Mouse (Mus musculus): Measurements from ENCODE around the gene Zbtb9. TPM values are rescaled to one million over a fixed set of nuclear protein-coding genes. Genes with fewer than 3 reads are reported as not detected.

Gene Zbtb9
- total and polyA plus RNA-seq, 3 experiments, result 10.7 to 13.4 TPM; not detected in 1

DNA sequence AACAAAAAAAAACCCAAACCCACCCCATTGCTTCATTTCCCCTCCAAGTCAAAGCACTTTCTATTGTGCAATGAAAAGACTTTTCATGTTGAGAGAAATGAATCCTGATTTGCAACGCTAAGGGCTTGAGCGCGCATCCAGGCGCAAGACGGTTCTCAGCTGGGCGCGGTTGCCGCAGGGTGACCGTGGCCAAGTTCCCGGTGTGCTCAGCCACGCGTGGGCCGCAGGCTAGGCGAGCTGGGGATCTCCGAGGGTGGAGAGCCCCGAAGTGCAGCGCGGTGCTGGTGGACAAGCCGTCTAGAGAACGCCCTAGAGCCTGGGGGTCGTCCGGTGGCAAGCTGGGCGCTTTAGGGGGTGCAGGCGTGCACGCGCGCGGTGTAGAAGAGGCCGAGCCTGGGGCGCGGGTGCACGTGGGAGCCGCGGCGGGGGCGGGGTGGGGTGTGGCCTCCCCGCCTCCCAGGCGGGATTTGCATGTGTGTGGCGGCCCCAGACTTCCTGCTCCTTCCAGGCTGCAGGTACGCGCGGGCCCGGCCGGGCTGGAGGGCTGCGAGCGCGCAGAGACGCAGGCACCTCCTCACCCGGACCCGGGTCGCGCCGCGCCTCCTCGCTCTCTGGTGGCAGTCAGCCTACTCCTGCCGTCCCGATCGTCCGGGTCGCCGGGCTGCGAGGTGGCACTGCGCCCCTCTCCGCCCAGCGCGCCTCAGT, 84.0 kb downstream of the Zbtb9 start, which contains the start of gene Itpr3 (continued):
- TF ChIP-seq MAX (IDR thresholded peaks at IDR 0.05; ENCODE audit: low read length) (no peak), MAZ (IDR thresholded peaks at IDR 0.05; ENCODE audit: low read depth, low read length) (peak; percentile 21; the same call in 1 of the 2 replicates), MAFK (IDR thresholded peaks at IDR 0.05; ENCODE audit: borderline replicate concordance, low read depth, low read length) (no peak), TAL1 (IDR thresholded peaks at IDR 0.05; ENCODE audit: low read length) (no peak), RAD21 (IDR thresholded peaks at IDR 0.05; ENCODE audit: low read depth, low read length) (no peak), RCOR1 (IDR thresholded peaks at IDR 0.05; ENCODE audit: low read depth, low read length) (no peak), TCF12 (IDR thresholded peaks at IDR 0.05; ENCODE audit: low read depth, low read length) (peak; percentile 41; the same call in 1 of the 2 replicates)

DNA sequence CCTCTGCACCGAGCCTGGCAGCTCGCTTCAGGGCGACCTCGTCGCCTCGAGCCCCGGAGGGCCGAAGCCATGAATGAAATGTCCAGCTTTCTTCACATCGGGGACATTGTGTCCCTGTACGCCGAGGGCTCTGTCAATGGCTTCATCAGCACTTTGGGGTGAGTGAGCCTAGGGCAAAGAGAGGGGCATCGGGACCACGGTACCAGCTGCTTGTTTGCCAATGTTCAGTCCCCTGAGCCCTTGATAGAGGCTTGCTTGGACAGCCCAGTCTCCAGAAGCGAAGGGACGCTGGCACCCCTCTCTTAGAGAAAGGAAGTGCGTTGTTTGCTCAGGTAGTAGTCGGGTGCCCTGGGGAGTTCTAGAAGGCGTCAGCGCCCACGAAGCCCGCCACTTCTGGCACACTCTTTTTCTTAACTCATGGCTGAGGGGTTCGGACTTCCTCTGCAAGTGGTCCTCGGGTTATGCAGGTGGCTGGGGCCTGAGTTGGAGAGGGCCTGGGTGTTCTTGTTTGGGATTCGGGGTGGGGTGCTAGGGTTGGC, 84.6 kb downstream of the Zbtb9 start:
- TF ChIP-seq UBTF (IDR thresholded peaks at IDR 0.05; ENCODE audit: borderline replicate concordance, insufficient read depth, low read depth, low read length) (0 out of 2 replicates have a peak, but pooled peaks have one; percentile 20), MAZ (IDR thresholded peaks at IDR 0.05; ENCODE audit: low read depth, low read length) (no peak), ZKSCAN1 (IDR thresholded peaks at IDR 0.05; ENCODE audit: low read depth, low read length) (no peak)
- no peaks in the 10 kb centered on the region for H3K27me3 ChIP-seq (ENCODE audit: control insufficient read depth in 1 of 2, insufficient read depth in 2 of 2, low read length in 2 of 2)
- peak overlapping the region; percentile 0 for H3K27ac ChIP-seq (ENCODE audit: control insufficient read depth, low read depth, low read length)
- peaks cover 4 to 8% of the 10 kb centered on the region in 2 experiments; a peak in 3 of 4 replicates for H3K4me1 ChIP-seq (ENCODE audit: control insufficient read depth in 1 of 2, insufficient read depth in 2 of 2, low read length in 2 of 2)
- peak overlapping the region; percentile 76 for H3K9ac ChIP-seq (ENCODE audit: control insufficient read depth, low read depth, low read length, poor library complexity, severe bottlenecking)
- H3K36me3 ChIP-seq (ENCODE audit: control insufficient read depth in 1 of 2, insufficient read depth in 2 of 2, low read length in 2 of 2), result peaks cover 0 to 8% of the 10 kb centered on the region in 2 experiments; a peak in 2 of 4 replicates
- peak; percentile 60 for DNase-seq (ENCODE audit: low read depth, low spot score)
- H3K79me2 ChIP-seq (ENCODE audit: control insufficient read depth, insufficient read depth, low read length, poor library complexity), result peaks cover 5% of the 10 kb centered on the region
- H3K9me3 ChIP-seq (replicated peaks; ENCODE audit: insufficient read depth, low read length), result no peaks in the 10 kb centered on the region
- peak overlapping the region; percentile 54 to 96 for H3K4me3 ChIP-seq (ENCODE audit: control insufficient read depth in 1 of 2, insufficient read depth in 1 of 2, low read depth in 2 of 2, low read length in 2 of 2)

Other genes starting within 250 kb of the Zbtb9 start
- gene Bnip1, start 192.1 kb upstream of the Zbtb9 start, total RNA-seq (2012; rRNA removed), result 34.8 and 44.1 TPM in 2 replicates
- 10 to 100 TPM in 1 of 2 experiments, not detected in 1; 44.2 TPM for gene Bnip1, start 192.1 kb upstream of the Zbtb9 start, polyA plus RNA-seq (2012; ENCODE audit: insufficient read depth in 1 of 2, insufficient read length in 2 of 2, low read depth in 1 of 2, low replicate concordance in 2 of 2, missing spikeins in 1 of 2)
- gene Nkx2-5, start 128.2 kb upstream of the Zbtb9 start, total RNA-seq (2012; rRNA removed), result not detected in 2 replicates
- gene Nkx2-5, start 128.2 kb upstream of the Zbtb9 start, polyA plus RNA-seq (2012; ENCODE audit: insufficient read depth in 1 of 2, insufficient read length in 2 of 2, low read depth in 1 of 2, low replicate concordance in 2 of 2, missing spikeins in 1 of 2), result not detected
- gene Kifc5b, start 56.1 kb upstream of the Zbtb9 start, total RNA-seq (2012; rRNA removed), result 10.6 and 10.8 TPM in 2 replicates
- 100 to 1,000 TPM in 1 of 2 experiments, 10 to 100 TPM in 1; 45.4 to 111 TPM for gene Kifc5b, start 56.1 kb upstream of the Zbtb9 start, polyA plus RNA-seq (2012; ENCODE audit: insufficient read depth in 1 of 2, insufficient read length in 2 of 2, low read depth in 1 of 2, low replicate concordance in 2 of 2, missing spikeins in 1 of 2)
- 2.9 and 3.0 TPM in 2 replicates for gene Phf1, start 40.1 kb upstream of the Zbtb9 start, total RNA-seq (2012; rRNA removed)
- 1 to 10 TPM in 1 of 2 experiments, not detected in 1; 9.5 TPM for gene Phf1, start 40.1 kb upstream of the Zbtb9 start, polyA plus RNA-seq (2012; ENCODE audit: insufficient read depth in 1 of 2, insufficient read length in 2 of 2, low read depth in 1 of 2, low replicate concordance in 2 of 2, missing spikeins in 1 of 2)
- gene Cuta, start 33.6 kb upstream of the Zbtb9 start, total RNA-seq (2012; rRNA removed), result 54.2 and 66.8 TPM in 2 replicates
- 100 to 1,000 TPM in 1 of 2 experiments, not detected in 1; 220 TPM for gene Cuta, start 33.6 kb upstream of the Zbtb9 start, polyA plus RNA-seq (2012; ENCODE audit: insufficient read depth in 1 of 2, insufficient read length in 2 of 2, low read depth in 1 of 2, low replicate concordance in 2 of 2, missing spikeins in 1 of 2)
- 2.7 TPM in 2 replicates for gene Syngap1, start 31.9 kb upstream of the Zbtb9 start, total RNA-seq (2012; rRNA removed)
- gene Syngap1, start 31.9 kb upstream of the Zbtb9 start, polyA plus RNA-seq (2012; ENCODE audit: insufficient read depth in 1 of 2, insufficient read length in 2 of 2, low read depth in 1 of 2, low replicate concordance in 2 of 2, missing spikeins in 1 of 2), result 10 to 100 TPM in 1 of 2 experiments, not detected in 1; 24.6 TPM
- gene Bak1, start 55.8 kb downstream of the Zbtb9 start, total RNA-seq (2012; rRNA removed), result 66.8 and 75.4 TPM in 2 replicates
- 100 to 1,000 TPM in 1 of 2 experiments, not detected in 1; 150 TPM for gene Bak1, start 55.8 kb downstream of the Zbtb9 start, polyA plus RNA-seq (2012; ENCODE audit: insufficient read depth in 1 of 2, insufficient read length in 2 of 2, low read depth in 1 of 2, low replicate concordance in 2 of 2, missing spikeins in 1 of 2)
- 7.3 and 9.7 TPM in 2 replicates for gene Itpr3, start 84.1 kb downstream of the Zbtb9 start, total RNA-seq (2012; rRNA removed)
- gene Itpr3, start 84.1 kb downstream of the Zbtb9 start, polyA plus RNA-seq (2012; ENCODE audit: insufficient read depth in 1 of 2, insufficient read length in 2 of 2, low read depth in 1 of 2, low replicate concordance in 2 of 2, missing spikeins in 1 of 2), result 10 to 100 TPM in 1 of 2 experiments, not detected in 1; 11.4 TPM
- 270 and 329 TPM in 2 replicates for gene Uqcc2, start 160.7 kb downstream of the Zbtb9 start, total RNA-seq (2012; rRNA removed)
- 100 to 1,000 TPM in 1 of 2 experiments, not detected in 1; 176 TPM for gene Uqcc2, start 160.7 kb downstream of the Zbtb9 start, polyA plus RNA-seq (2012; ENCODE audit: insufficient read depth in 1 of 2, insufficient read length in 2 of 2, low read depth in 1 of 2, low replicate concordance in 2 of 2, missing spikeins in 1 of 2)
- not detected in 2 replicates for gene Ip6k3, start 194.6 kb downstream of the Zbtb9 start, total RNA-seq (2012; rRNA removed)
- not detected for gene Ip6k3, start 194.6 kb downstream of the Zbtb9 start, polyA plus RNA-seq (2012; ENCODE audit: insufficient read depth in 1 of 2, insufficient read length in 2 of 2, low read depth in 1 of 2, low replicate concordance in 2 of 2, missing spikeins in 1 of 2)
- gene Lemd2, start 231.3 kb downstream of the Zbtb9 start, total RNA-seq (2012; rRNA removed), result 35.5 and 46.8 TPM in 2 replicates
- gene Lemd2, start 231.3 kb downstream of the Zbtb9 start, polyA plus RNA-seq (2012; ENCODE audit: insufficient read depth in 1 of 2, insufficient read length in 2 of 2, low read depth in 1 of 2, low replicate concordance in 2 of 2, missing spikeins in 1 of 2), result 10 to 100 TPM in 1 of 2 experiments, not detected in 1; 59.7 TPM